Mouse (Mus musculus): ENCODE data around the gene Nkain2. TPM values are rescaled to one million over a fixed set of nuclear protein-coding genes. Genes with fewer than 3 reads are reported as not detected.

Nkain2 gene
- total RNA-seq, 2 experiments from 2014 or later: 1.1 to 1.8 TPM

DNA sequence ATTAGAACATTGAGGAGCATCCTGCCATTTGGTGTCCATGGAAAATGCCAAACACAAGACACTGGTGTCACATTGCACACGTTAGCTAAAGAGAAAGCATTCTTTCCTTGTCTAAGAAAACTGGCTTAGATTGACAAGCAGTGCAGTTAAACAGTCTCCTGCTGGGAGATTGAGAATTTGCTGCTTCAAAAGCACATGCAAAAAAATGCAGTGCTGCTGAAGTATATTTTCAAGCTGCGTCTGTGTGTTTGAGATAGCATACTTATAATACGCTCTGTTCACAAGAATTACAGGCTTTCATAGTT is 313.0 kb downstream of the Nkain2 start:
- no peak for DNase-seq (ENCODE audit: low spot score in 2 of 2)

DNA sequence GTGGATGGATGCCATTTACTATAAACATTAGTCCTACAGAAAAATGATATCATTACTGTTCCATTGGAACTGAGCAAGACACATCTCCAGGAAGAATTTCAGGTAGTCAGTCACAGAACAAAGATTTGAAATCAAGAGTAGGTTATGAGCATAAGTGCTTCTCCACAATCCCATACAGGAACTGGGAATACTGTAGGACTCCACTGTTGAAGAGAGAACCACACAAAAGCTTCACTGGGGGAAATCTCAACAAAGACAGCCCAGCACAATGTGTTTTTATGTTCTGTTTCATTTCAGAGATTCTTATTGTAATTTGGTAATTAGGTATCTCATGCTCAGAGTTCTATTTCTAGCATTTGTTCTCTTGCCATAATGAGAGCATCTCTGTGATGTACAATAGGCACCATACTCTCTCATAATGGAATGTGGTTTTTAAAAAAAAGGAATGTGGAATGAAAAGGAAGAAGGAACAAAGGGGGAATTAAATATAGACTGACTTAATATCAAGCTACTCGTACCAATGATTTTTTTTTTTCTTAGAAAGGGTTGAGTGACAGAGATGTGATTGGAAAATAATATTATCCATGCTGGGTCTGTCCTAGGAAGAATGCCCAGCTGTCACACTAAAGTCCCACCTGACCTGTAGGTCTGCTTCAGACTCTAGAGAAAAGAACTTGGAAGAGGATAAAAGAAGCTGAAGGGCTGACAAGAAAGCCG is 313.5 kb downstream of the Nkain2 start:
- DNase-seq (ENCODE audit: low spot score in 2 of 2): no peak

DNA sequence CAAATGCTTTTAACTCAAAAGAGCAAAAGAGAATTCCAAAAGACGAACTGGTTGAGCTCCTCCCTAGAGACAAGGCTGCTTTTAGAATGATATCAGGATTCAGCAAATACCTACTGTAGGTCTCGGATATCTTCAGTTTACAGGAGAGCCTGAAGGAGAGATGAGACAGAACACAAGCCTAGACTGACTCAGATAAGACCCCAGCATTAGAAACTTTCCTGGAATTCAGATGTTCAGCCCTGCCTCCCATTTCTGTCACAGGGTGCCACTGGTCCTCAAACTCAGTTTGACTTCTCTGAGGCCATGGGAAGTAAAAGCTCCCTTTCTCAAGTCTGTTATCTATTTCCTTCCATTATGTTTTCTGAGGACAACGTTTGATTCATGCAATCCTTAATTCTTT is 332.6 kb downstream of the Nkain2 start:
- no peak for DNase-seq (ENCODE audit: low spot score in 2 of 2)

DNA sequence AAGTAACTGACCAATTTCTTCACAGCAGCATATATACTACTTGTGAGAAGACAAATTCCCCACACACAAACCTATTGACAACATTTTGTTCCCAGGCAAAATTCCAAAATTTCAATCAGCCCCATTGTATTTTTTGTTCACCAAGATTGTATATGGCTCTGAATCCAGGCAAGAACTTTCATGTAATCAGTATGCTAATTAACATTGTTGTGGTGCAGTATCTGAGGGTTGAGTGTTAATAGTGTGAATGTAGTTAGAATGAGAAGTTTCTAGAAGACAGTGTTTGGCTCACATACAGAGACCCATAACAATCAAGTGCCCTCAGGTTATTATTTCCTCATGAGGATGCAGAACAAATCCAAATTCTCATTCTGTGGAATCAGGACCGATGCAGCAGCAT is 354.2 kb downstream of the Nkain2 start:
- DNase-seq (ENCODE audit: low spot score in 2 of 2): no peak

DNA sequence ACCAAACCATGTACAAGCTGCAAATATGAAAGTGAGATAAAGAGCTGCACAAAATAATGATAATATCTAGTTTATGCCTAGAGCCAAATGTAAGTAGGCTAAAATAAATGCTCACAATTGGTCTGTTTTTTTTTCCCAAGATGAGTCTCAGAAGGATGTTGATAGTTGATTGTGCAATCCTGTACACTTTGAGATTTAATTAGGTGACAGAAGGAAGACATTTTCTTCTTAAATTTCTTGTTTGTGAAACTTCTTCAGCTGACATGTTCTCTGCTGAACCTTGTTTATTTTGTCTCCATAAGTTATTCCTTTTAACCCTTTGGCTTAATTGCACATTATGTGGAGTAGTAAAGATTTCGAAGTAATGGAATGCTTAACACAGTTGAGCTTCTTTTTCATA is 379.4 kb downstream of the Nkain2 start:
- no peak for DNase-seq (ENCODE audit: low spot score in 2 of 2)

DNA sequence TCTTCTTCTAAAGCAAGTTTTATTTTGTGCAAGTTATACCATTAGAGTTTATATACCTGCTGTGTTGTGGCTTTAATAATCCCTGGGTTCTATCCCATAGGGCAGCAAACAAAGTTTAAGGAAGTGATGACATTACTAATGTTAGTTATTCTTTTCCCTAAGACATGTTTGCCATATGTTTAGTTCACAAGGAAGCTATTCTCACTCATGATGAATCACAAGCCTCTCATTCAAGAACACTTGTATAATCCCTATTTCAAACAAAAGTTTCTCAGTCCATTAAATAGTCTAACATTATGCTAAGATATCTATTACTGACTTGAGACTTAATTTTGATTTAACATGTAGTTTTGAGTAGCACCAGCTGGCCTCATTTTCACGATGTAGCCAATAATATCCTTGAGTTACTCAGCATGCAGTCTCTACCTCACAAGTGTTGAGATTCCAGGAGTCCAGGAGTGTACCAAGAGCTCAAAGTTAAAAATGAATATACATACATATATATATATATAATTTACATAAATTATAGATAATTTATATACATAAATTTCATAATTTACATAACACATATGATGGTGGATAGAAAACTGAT is 395.6 kb downstream of the Nkain2 start:
- DNase-seq (ENCODE audit: low spot score in 2 of 2): no peak

DNA sequence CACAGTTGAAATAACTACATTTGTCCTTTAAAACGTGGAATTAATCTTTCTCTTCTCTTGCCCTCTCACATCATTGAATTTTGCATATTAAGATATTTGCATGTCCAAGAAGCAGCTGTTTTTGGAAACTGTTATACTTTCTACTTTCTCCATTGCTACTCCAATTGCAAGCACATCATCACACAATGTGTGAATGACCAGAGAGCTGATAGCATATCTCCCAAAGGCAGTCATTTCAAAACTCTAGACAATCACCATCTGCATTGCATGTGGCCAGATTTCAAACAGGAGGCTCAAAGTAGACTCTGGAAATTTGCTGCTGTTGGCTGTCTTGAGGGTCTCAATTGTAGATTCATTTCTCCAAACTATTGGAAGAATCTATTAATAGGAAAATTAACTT is 396.7 kb downstream of the Nkain2 start:
- no peak for DNase-seq (ENCODE audit: low spot score in 2 of 2)

DNA sequence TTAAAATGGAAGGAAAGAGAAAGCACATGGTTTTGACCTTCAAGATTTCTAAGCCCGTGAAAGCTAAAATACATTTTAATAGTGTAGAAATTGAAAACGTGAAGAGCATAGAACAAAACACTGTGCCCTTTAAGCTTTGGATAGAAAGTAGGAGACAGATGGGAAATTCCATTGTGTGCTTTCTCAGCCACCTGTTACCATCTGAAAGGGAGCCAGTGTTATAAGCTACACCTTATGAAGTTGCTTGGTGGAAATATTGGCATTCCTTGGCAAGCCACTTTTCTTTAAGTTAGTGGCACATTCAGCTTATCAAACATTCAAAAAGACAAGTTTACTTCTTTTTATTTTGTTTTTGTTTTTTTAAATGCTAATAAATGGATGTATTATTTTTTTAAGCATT is 427.5 kb downstream of the Nkain2 start:
- DNase-seq (ENCODE audit: low spot score in 2 of 2): no peak

DNA sequence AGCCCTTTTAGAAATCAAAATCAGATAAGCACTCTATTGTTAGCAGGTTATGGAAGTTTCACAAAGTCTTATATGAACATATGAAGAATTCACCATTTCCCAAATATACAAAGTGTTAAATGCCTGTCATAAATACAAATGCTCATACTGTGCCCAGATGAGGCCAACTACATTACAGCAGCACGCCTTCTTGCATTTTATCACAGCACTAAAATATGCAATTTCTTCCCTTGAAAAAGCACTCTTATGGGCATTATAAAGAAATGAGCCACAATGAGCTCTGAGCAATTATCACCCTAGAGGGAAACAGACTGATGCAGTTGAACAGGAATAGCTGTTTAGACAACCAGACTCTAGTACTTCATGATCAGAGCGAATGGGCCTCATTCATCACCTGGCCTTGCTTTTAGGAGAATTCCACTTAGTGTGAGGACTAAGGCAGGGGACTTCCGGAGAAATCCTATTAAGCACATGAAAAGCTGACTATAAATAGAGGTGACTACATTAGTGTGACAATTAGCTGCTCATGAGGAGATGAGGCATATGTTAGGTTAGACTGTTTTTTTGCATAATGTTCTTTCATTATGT is 450.2 kb downstream of the Nkain2 start:
- DNase-seq (ENCODE audit: low spot score in 2 of 2): no peak

DNA sequence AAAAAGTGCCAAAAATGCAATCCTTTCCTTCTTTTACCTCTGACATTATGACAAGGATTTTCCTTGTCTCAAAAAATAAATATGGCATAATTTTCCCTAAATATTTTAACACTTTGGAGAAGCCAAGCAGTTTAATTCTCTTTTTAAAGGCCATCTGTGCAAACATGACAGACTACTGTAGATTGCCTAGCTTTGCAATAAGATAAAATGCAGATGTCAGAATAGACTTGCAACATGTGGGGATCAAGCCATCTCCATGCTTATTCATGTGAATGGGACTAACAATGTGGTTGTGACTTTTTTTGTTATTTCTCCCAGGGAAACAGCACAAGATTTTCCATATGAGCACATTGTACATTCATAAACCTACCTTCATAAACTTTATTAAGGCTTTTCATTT is 476.0 kb downstream of the Nkain2 start:
- no peak for DNase-seq (ENCODE audit: low spot score in 2 of 2)

DNA sequence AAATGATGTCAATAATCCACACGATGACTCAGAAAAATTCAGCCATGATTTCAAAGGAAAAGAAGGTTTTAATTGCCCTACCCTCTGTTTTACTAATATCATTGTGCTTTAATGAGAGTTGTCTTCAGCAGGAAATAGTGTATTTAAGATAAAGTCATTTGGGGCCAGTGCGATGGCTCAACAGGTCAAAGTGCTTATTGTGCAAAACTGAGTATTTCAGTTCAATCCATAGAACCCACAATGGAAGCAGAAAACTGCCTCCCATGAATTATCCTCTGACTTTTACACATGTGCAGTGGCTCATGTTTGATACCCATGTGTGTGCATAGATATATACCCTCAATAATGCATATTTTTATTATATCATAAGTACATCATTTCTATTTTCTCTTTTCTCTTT is 478.9 kb downstream of the Nkain2 start:
- DNase-seq (ENCODE audit: low spot score in 2 of 2): no peak

DNA sequence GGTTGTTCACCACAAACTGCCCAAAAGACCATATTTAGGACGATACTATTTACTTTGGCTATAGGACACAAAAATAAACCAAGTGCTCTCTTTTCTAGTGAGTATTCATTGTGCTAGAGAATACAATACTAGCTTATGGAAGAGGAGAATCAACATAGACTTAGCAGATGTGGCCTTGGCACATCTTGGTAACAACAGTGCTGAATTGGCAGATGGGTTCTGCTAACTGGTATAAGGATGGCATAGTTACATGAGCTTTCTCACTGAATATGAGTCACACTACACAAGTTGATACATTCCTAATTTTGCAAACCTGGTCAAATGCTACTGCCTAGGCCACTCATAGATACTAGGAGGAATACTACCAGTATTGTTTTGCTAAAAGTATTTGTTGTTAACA is 489.3 kb downstream of the Nkain2 start:
- DNase-seq (ENCODE audit: low spot score in 2 of 2): no peak

DNA sequence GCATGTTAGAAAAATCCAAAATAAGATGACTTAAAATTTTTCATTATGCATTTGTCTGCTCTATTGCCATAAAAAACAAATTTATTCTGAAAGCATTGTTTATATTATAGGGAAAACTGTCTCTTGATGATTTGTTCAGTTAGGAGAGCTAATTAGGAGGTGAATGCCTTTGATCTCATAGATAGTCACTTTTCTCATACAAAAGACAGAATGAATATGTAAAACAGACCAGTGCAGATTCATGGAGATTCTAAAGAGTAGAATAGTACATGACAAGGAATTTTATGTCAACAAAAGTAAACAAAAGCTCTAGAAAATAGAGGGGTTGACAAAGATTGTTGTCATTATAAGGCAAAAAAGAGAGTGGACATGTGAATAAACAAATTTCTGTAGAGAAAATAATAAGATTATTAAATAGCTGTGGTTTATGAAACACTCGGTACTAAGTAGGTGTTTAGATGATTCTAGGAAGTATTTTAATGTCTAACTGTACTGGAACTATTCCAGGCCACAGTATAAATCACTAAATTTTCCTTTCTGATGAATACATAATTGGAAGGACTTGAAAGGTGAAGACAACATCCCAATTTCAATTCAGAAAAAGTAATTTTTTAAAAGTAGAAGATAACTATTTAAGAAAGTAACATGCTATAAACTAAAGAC is 496.3 kb downstream of the Nkain2 start:
- DNase-seq (ENCODE audit: low spot score in 2 of 2): no peak

DNA sequence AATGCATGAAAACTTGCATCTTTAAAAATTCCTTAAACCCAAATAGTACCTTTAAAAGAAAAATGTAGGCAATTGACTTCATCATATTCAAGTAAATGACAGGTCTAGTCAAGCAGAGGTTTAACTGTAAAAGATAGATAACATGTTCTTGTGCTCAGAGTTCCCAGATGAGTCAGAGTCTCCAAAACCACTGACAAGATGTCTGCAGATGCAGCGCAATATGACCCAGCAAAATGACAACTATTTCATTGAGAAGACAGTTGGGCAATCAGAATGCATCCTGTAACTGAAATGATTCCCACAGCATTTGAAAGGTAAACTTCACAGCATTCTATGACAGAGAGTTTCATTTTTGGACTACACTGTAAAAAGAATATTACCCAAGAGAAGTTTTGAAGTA is 496.9 kb downstream of the Nkain2 start:
- DNase-seq (ENCODE audit: low spot score in 2 of 2): no peak

DNA sequence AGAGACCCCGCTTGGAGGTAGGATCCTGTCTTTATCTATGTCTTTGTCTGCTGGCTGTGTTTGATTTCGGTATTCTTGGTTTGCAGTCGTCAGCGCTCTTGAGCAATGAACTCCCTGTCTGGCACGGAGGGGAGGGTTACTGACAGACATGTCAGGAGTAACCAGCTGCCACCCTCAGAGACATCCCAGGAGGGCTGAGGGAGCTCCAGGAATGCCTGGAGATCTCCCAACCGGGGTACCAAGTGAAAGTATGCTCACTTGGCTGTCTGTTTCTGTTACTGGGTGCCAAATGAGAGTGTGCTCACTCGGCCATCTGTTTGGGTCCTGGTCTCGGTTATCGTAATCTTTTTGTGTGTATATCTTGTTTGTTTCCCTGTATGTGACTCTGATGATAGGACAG is 577.5 kb downstream of the Nkain2 start:
- DNase-seq (ENCODE audit: low spot score in 2 of 2): no peak

DNA sequence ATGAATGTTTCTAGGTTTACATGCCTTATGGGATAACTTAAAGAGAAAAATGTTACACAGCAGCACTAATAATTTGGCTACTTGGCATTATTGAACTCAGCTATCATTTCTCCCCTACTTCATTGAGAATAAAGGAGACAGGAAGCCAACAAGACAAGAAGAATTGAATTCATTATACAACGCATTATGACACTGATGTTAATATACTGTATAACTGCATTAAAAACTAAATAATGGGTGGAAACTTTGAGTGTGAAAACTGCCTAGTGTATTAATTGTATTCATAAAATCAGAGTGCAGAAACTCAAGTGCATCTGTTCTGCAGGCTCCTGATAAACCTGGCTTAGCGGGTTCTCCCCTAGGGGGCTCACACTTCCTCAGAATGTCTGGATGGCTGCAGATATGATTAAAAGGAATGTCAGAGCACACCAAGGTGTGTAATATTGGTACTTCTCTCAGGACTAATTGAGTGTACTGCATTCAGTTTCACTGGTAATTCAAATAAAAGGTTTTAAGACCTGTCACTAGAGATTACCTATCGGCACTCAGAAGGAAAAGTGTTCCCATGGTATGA is 589.2 kb downstream of the Nkain2 start:
- no peak for DNase-seq (ENCODE audit: low spot score in 2 of 2)

DNA sequence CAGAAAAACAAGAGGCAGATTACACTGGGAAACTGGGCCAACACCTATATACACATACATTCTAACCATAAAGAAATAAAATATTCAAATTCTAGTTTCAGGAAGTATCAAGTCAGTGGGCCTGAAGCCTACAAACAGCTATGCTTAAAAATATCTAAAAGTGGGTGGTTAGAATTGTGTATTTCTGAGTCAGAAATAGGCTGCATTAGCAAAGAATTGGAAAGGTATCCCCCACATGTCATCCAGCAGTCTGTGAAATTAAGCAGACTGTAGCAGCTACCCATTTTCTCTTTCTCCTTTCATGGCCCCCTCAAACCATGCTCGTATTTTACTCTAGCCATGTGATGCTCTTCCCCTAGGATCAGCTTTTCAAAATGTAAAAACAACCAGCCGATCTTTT is 599.8 kb downstream of the Nkain2 start:
- DNase-seq (ENCODE audit: low spot score in 2 of 2): no peak

DNA sequence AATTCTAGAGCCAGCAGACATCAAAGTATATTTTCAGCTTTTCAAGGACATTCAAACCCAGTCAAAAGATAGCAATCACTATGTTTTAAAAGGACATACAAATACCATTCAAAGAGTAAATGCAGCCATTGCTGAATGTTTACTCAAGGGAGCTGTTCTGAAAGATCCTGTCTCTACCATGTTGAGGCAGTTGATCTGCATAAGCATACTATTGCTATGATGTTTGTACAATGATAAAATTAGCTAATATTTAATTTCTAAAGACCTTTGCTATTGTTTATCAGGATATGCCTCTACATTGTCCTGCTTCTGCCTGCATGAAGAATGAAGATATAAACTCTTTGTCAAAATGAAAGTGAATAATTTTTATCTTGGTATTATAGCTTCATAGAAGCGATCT is 606.6 kb downstream of the Nkain2 start:
- DNase-seq (ENCODE audit: low spot score in 2 of 2): no peak

DNA sequence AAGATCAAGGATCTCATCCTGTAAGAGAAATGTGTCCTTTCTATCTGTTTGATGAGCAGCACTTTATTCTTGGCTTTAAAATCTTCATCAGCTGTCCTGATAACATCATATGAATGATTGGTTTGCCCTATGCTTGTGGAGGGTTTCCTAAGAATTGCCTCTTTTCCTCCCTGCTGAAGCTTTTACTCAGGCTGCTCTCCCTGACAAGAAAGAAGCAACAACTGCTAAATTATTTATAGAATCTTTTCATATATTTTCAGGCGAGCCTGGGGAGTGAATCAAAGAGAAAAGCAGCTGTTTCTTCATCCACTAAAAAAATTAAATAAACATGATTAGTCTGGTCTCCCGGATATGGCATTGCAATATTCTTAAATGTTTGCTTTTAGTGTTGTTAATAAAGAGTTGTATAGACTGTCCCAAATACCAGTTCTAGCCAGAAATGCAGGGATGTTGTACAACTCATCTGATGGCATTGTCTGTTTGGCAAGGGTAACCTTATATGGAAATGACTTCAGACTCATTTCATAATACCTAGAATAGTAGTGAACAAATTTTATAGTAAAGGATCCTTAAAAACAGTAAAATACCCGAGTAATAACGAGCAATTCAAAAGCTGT is 646.9 kb downstream of the Nkain2 start:
- no peak for DNase-seq (ENCODE audit: low spot score in 2 of 2)

DNA sequence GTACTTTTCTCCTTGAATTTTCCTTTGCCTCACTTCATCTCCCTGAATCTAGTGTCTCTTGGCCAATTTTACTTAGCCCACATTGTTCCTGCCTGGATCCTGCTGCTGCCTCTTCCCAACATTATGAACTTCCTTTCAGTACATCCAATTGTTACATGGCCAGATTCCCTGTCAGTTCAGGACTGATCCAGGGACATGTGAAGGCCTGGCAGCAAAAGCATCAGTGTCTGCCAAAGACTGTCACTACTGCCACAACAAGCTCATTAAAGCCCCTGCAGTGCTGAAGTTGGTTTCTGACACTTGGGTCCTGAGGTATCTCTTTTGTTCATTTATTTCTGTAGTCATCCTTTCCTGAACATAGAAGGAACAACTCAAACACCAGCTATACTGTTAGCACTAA is 649.1 kb downstream of the Nkain2 start:
- no peak for DNase-seq (ENCODE audit: low spot score in 2 of 2)

DNA sequence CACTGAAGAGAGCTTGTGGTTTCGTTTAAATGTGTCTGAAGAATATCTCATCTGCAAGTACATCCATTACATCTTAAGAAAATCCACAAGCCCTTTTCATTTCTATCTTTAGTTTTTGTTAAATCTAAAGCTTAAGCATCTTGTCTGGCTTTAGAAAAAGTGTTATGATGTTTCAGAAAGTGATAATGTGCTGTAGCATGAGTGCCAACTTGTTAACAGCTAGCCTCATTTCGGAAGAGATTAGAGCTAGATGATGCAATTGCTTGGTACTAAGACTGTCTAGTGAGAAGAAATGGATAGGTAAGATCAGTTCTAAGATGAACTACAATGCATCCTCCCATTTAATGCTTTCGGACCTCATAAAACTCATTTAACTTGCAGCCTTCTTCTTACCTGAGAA is 707.3 kb downstream of the Nkain2 start:
- no peak for DNase-seq (ENCODE audit: low spot score in 2 of 2)

DNA sequence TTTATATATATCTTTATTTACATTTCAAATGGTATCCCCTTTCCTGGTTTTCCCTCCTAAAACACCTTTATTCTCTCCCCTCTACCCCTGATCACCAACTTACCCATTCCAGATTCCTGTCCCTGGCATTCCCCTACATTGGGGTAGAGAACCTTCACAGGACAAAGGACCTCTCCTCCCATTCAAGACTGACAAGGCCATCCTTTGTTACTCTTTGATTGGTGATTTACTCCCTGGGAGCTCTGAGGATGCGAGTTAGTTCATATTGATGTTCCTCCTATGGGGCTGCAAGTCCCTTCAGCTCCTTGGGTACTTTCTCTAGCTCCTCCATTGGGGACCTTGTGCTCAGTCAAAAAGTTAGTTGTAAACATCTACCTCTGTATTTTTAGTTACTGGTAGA is 798.9 kb downstream of the Nkain2 start:
- no peak for DNase-seq (ENCODE audit: low spot score in 2 of 2)

Measured in gastrocnemius, postnatal 4 days (tissue).